In genomic region chr16:41383702-41384101, GRCm38 (mm10) we compare ENCODE assay signal across 24 mouse cellular contexts.
A peak's percentile ranks its signal among the peaks of the same experiment; 100 is the strongest.
DNase-seq lines count a peak whose midpoint lies in the region; ATAC-seq and TF ChIP-seq lines count a peak whose summit lies in the region.
"Had no signal": no experiment of that assay in that cellular context is flagged by ENCODE, and none has a peak within 500 bp of the region (broad histone marks: within the 10 kb centered on the region; RNA-seq: fewer than 3 reads in every experiment).

No protein-coding gene starts in this region.

- no peak overlapping the region for H3K4me2 ChIP-seq in intestine, embryonic 14.5 days (ENCODE audit: low read length)
- no peak overlapping the region for H3K4me2 ChIP-seq in intestine, postnatal 0 days (replicated peaks; ENCODE audit: low read depth)
- no peak overlapping the region for H3K4me2 ChIP-seq in intestine, embryonic 16.5 days (ENCODE audit: low read depth, low read length)
- H3K4me2 ChIP-seq: embryonic facial prominence, embryonic 12.5 days; embryonic facial prominence, embryonic 15.5 days; heart, embryonic 11.5 days; hindbrain, embryonic 13.5 days had no signal

- no peaks in the 10 kb centered on the region for H3K36me3 ChIP-seq in intestine, embryonic 14.5 days (ENCODE audit: control insufficient read depth, insufficient read depth, low read length)
- H3K36me3 ChIP-seq in intestine, postnatal 0 days (ENCODE audit: control insufficient read depth, insufficient read depth) = no peaks in the 10 kb centered on the region
- H3K36me3 ChIP-seq in intestine, embryonic 16.5 days (ENCODE audit: control insufficient read depth, insufficient read depth, low read length) = no peaks in the 10 kb centered on the region
- H3K36me3 ChIP-seq: embryonic facial prominence, embryonic 12.5 days; embryonic facial prominence, embryonic 15.5 days; hindbrain, embryonic 13.5 days had no signal

- no peaks in the 10 kb centered on the region for H3K9me3 ChIP-seq in intestine, embryonic 14.5 days (ENCODE audit: control insufficient read depth, low read length)
- H3K9me3 ChIP-seq in intestine, postnatal 0 days (ENCODE audit: control insufficient read depth) = no peaks in the 10 kb centered on the region
- no peaks in the 10 kb centered on the region for H3K9me3 ChIP-seq in intestine, embryonic 16.5 days (ENCODE audit: control insufficient read depth, low read length)
- H3K9me3 ChIP-seq: embryonic facial prominence, embryonic 12.5 days; embryonic facial prominence, embryonic 15.5 days; hindbrain, embryonic 13.5 days had no signal

- 34% methylated on average over 3 of the region's 3 CpGs for WGBS in intestine, embryonic 14.5 days
- 17% methylated on average over 3 of the region's 3 CpGs for WGBS in intestine, postnatal 0 days
- WGBS in intestine, embryonic 16.5 days = 38% methylated on average over 3 of the region's 3 CpGs

- ATAC-seq in intestine, embryonic 14.5 days (replicated peaks; ENCODE audit: low FRiP score, low TSS enrichment, low read depth) = peak; percentile 79
- no peak for ATAC-seq in intestine, postnatal 0 days
- peak; percentile 92 for ATAC-seq in intestine, embryonic 16.5 days
- ATAC-seq: activated CD4-positive, CD25-positive, alpha-beta regulatory T cell, adult 4 months; CD4-positive, CD25-positive, alpha-beta regulatory T cell, adult 4 months; forebrain, embryonic 14.5 days; forebrain, postnatal 0 days; hindbrain, embryonic 16.5 days had no signal

- intact Hi-C loops in gastrocnemius, postnatal 36 days (cut with DNase I) = no loop called here

- TF ChIP-seq CTCF in intestine, postnatal 0 days (IDR thresholded peaks at IDR 0.05; ENCODE audit: low read depth) = no peak

- H3K4me1 ChIP-seq in intestine, embryonic 14.5 days (replicated peaks; ENCODE audit: control insufficient read depth, insufficient read depth, low read length) = no peaks in the 10 kb centered on the region
- no peaks in the 10 kb centered on the region for H3K4me1 ChIP-seq in intestine, postnatal 0 days (replicated peaks; ENCODE audit: control insufficient read depth, insufficient read depth, low read length)
- no peaks in the 10 kb centered on the region for H3K4me1 ChIP-seq in intestine, embryonic 16.5 days (ENCODE audit: control insufficient read depth, insufficient read depth, low read length)
- H3K4me1 ChIP-seq: embryonic facial prominence, embryonic 12.5 days; embryonic facial prominence, embryonic 15.5 days; hindbrain, embryonic 13.5 days had no signal

- H3K4me3 ChIP-seq in intestine, embryonic 14.5 days (ENCODE audit: low read depth, low read length) = no peak overlapping the region
- H3K4me3 ChIP-seq in intestine, postnatal 0 days (ENCODE audit: low read depth, low read length) = no peak overlapping the region
- no peak overlapping the region for H3K4me3 ChIP-seq in intestine, embryonic 16.5 days (ENCODE audit: low read length)
- H3K4me3 ChIP-seq: embryonic facial prominence, embryonic 12.5 days; embryonic facial prominence, embryonic 15.5 days; gastrocnemius, adult 2 months; hindbrain, embryonic 13.5 days had no signal

- H3K27ac ChIP-seq in intestine, embryonic 14.5 days (ENCODE audit: low read depth) = no peak overlapping the region
- no peak overlapping the region for H3K27ac ChIP-seq in intestine, postnatal 0 days (ENCODE audit: low read depth, low read length)
- H3K27ac ChIP-seq in intestine, embryonic 16.5 days (ENCODE audit: low read length) = no peak overlapping the region
- H3K27ac ChIP-seq: embryonic facial prominence, embryonic 12.5 days; embryonic facial prominence, embryonic 15.5 days; gastrocnemius, adult 2 months; hindbrain, embryonic 13.5 days had no signal

- no peak overlapping the region for H3K9ac ChIP-seq in intestine, embryonic 14.5 days (ENCODE audit: low read length)
- no peak overlapping the region for H3K9ac ChIP-seq in intestine, postnatal 0 days (ENCODE audit: low read depth, low read length)
- H3K9ac ChIP-seq in intestine, embryonic 16.5 days (ENCODE audit: low read depth, low read length) = no peak overlapping the region
- H3K9ac ChIP-seq: embryonic facial prominence, embryonic 12.5 days; embryonic facial prominence, embryonic 15.5 days; forebrain, postnatal 0 days; hindbrain, embryonic 13.5 days had no signal

- no peak for DNase-seq in intestine, embryonic 14.5 days (ENCODE audit: low spot score)
- DNase-seq in adrenal gland, postnatal 14 days = peak; percentile 15
- no peak for DNase-seq in heart, adult 9 months (ENCODE audit: low spot score in 2 of 2)
- no peak for DNase-seq in gastrocnemius, postnatal 36 days
- DNase-seq: cerebellum, adult 11 months; cerebellum, adult 2 months; cerebellum, adult 9-11 months; cerebellum, postnatal 25 days; forebrain, postnatal 0 days; gastrocnemius, adult 2 months; gastrocnemius, postnatal 14 days; heart, adult 18-20 months; kidney, adult 18-20 months; kidney, adult 9 months had no signal

- no peaks in the 10 kb centered on the region for H3K27me3 ChIP-seq in intestine, embryonic 14.5 days (replicated peaks; ENCODE audit: control insufficient read depth, insufficient read depth, low read length)
- no peaks in the 10 kb centered on the region for H3K27me3 ChIP-seq in intestine, postnatal 0 days (replicated peaks; ENCODE audit: control insufficient read depth, insufficient read depth, low read length)
- no peaks in the 10 kb centered on the region for H3K27me3 ChIP-seq in intestine, embryonic 16.5 days (replicated peaks; ENCODE audit: control insufficient read depth, insufficient read depth, low read length)
- H3K27me3 ChIP-seq: embryonic facial prominence, embryonic 12.5 days; embryonic facial prominence, embryonic 15.5 days; hindbrain, embryonic 13.5 days had no signal
